Mouse (Mus musculus) gastrocnemius, postnatal 36 days (tissue): Measurements from ENCODE around the gene Phf12. TPM values are rescaled to one million over a fixed set of nuclear protein-coding genes. Genes with fewer than 3 reads are reported as not detected.
"Not testable (repeated sequence)": the region's sequence is repeated elsewhere in the genome, so short reads cannot be mapped to it uniquely, and the experiment has no call there.

Experiments
- DNase-seq, 2 experiments: peaks; one replicate each; pipeline ENCODE4 v3.0.0; 2022
- intact Hi-C: fragments of 180-260 bp; cut with DNase I; formaldehyde crosslinking; loops from one replicate; pipeline ENCODE4 v1.15.1; 2025
- total RNA-seq, 2 experiments: library from RNA; stranded (reverse); gene quantifications; 2 replicates each; pipeline ENCODE4 v1.2.3; 2021

The Phf12 gene
- total RNA-seq, 2 experiments from 2014 or later, result 10.7 to 14.1 TPM

DNA sequence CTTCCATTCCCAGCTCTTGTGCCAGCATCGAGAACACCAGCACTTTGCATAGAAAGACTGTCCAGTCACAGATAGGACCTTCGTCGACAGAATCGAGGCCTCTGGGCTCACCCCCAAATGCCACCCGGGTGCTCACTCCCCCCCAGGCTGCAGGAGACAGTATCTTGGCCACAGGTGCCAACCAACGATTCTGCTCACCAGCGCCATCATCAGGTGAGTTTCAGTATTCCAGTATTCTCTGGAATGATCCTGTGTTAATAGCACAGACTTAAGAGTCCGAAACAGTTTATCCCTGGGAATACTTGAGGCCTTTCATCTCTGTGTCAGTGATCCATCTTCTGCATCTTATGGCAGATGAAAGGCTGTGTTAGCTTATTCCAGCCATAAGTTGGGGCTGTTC lies 41.1 kb downstream of the Phf12 start:
- intact Hi-C loops, result no loop called here

DNA sequence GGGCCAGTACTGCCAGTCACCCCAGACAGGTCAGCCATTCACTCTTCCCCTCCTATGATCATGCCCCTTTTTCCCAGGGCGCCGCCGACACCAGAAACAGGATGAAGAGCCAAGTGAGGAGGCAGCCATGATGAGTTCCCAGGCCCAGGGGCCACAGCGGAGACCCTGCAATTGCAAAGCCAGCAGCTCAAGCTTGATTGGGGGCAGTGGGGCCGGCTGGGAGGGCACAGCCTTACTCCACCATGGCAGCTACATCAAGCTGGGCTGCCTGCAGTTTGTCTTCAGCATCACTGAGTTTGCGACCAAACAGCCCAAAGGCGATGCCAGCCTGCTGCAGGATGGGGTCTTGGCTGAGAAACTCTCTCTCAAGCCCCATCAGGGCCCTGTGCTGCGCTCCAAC lies 46.7 kb downstream of the Phf12 start:
- intact Hi-C loops, result no loop called here
- DNase-seq, result no peak

More for the DNA sequence above, 41.1 kb downstream of the Phf12 start:
- no peak for DNase-seq

DNA sequence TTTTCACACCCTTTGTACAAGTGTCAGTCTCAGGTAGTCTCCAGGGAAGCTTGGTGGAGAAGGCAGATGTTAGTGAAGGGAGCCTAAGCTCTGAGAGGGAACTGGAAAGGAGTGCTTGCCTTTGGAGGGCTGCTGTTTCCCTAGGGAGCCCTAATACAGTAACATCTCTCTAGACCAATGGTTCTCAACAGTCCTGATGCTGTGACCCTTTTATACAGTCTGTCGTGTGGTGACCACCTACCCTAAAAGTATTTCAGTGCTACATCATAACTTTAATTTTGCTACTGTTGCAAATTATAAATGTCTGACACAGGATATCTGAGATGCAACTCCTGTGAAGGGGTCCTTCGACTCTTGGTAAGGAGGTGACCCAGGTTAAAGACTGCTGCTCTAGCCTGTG lies 48.0 kb downstream of the Phf12 start:
- no peak for DNase-seq
- intact Hi-C loops, result no loop called here

DNA sequence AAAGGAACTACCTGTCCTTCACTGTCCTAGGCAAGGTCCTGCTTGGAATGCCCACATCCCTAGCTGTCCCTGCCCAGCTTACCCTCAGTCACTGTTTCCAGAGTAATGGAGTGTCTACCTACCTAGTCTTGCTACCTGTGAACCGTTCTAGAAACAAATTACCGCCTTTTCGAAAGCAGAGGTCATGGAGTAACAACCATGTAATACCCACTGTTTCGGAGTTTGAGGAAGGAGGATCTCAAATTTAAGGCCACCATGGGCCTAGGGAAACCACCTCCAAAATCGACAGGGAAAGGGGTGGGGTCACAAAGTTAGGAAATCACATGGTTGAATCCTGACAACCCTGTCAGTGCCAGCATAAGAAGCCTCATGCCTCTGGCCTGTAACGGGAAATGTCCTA lies 48.8 kb downstream of the Phf12 start:
- intact Hi-C loops, result no loop called here
- no peak for DNase-seq

DNA sequence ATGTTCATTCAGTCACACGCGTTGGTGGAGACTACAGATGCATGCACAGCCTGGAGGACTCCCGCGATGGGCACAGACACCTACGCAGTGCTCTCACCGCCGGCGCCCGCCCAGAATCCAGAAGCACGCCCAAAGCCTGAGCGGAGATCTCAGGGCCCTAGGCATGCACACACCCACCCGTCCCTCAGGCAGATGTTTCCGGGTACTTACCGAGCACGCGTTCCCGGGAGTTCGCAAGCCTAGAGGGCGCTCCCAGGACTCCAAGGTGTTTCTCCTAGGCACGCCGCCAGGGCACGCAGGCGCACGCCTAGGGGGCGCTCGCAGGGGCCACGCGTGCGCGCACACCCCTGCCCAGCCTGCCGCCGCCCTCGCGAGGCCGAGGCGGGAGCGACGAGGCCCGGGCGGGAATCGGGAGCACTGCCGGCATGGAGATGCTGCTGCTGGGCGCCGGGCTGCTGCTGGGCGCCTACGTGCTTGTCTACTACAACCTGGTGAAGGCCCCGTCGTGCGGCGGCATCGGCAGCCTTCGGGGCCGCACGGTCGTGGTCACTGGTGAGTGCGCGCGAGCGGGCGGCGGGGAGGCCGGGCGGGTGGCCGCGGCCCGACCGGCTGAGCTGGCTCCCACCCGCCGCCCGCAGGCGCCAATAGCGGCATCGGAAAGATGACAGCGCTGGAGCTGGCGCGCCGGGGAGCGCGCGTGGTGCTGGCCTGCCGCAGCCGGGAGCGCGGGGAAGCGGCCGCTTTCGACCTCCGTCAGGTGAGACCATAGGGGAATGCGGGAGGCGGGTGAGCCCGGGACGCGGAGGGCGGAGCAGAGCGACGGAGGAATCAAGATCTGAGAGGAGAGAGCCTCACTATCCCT lies 49.6 kb downstream of the Phf12 start, which contains the start of gene Dhrs13:
Gene Dhrs13, plus strand, starts transcription at position 334 of the 862 bp plus-strand sequence.
- peak; percentile 85 for DNase-seq
- intact Hi-C loops, result no loop called here

DNA sequence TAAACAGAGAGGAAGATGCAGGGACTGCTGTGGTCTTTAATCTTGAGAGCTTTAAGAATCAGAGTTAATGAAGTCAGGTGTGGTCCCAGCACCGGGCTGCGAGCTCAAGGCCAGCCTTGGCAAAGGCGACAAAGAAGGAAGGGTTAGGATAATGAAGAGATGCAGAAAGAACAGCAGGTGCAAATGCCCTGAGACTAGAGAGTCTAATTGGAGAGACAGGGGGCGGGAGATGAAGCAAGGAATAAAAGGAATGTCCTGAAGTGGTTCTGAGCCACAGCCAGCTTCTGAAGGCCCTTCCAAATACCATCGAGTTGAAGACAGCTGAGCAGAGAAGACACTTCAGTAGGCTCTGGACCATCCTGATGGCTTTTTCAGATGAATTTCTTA lies 50.2 kb downstream of the Phf12 start:
- intact Hi-C loops, result no loop called here
- no peak for DNase-seq

DNA sequence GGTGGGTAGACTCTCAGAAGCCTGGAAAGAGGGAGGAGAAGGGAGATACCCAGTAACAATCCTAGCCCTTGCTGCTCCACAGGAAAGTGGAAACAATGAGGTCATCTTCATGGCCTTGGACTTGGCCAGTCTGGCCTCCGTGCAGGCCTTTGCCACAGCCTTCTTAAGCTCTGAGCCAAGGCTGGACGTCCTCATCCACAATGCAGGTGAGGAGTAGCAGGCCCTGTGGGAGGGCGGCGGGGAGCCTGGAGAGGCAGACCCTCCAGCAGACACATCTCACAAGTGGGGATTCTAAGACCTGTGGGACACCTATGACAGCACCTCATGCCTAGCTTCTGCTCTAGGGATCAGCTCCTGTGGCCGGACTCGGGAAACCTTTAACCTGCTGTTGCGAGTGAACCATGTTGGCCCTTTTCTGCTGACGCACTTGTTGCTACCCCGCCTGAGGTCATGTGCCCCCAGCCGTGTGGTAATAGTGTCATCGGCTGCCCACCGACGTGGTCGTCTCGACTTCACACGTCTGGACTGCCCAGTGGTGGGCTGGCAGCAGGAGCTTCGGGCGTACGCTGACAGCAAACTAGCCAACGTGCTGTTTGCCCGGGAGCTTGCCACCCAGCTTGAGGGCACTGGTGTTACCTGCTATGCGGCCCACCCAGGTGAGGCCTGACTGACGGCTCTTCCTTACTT lies 51.5 kb downstream of the Phf12 start:
- intact Hi-C loops, result no loop called here
- no peak for DNase-seq

DNA sequence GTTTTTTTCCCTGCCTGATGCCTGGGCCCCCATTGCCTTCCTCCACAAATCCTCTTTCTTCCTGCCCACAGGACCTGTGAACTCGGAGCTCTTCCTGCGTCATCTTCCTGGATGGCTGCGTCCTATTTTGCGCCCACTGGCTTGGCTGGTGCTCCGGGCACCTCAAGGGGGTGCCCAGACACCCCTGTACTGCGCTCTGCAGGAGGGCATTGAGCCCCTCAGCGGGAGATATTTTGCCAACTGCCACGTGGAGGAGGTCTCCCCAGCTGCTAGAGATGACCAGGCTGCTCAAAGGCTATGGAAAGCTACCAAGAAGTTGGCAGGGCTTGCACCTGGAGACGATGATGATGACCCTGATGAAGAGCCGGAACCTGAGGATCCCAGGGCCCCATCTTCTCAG lies 54.2 kb downstream of the Phf12 start:
- intact Hi-C loops, result loop anchor here (5.0 kb wide), 1 partner anchor 49 kb away; no protein-coding TSS in a partner anchor
- DNase-seq, result no peak

DNA sequence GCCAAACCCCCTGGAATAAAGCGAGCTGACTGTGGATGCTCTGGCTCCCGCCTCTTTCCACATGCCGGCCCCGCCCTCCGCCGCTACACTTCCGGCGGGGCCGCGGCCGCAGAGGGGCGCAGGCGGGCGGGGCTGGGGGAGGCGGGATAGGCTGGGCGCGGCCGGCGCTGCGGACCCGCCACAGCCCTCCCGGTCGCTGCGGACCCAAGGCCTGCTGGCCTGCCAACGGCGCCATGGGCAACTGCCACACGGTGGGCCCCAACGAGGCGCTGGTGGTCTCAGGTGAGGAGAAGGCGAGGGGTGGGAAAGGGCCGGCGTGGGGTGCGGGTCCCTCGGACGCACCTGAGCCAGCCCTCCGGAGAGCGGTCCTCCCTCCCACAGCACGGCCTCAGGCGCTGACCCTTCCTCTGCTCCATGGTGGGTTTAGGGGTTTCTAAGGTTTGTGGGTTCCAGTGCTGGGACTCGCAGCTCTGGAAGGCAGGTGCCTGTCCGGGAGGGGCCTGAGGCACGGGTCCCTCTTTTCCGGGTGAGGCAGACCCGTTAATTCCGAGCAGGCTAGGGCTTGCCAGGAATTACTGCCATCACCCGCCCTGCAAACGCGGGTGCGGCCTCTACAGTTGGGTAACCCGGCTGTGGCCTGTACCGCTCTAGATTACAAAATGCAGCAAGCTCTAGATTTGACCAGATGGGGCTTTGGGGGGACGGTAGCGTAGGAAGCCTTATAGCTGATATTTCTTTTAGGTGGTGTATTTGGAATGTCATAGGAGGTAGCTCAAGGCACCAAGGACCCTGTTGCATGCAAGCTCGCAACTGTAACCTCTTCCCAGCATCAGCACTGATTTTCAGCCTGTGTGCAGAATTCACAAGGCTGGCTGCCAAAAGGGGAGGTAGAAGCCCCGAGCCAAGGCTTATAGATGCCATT lies 55.5 kb downstream of the Phf12 start, which contains the start of gene Flot2:
Gene Flot2, plus strand, starts transcription at position 101 of the 922 bp plus-strand sequence.
- intact Hi-C loops, result loop anchor here (5.0 kb wide), 1 partner anchor 51 kb away; no protein-coding TSS in a partner anchor

DNA sequence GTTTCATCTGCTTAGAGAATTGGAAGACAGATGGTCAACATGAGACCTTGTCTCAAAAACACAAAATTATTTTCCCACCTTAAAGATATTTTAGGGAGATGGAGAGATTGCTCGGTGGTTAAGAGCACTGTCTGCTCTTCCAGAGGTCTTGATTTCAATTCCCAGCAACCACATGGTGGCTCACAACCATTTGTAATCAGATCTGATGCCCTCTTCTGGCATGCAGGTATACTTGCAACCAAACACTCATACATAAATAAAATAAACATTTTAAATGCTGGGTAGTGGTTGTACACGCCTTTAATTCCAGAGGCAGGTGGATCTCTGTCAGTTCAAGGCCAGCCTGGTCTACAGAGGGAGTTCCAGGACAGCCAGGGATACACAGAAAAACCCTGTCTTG lies 58.3 kb downstream of the Phf12 start:
- DNase-seq, result no peak
- intact Hi-C loops, result no loop called here

More for the DNA sequence above, 55.5 kb downstream of the Phf12 start, which contains the start of gene Flot2:
- peak; percentile 38 to 50 for DNase-seq

DNA sequence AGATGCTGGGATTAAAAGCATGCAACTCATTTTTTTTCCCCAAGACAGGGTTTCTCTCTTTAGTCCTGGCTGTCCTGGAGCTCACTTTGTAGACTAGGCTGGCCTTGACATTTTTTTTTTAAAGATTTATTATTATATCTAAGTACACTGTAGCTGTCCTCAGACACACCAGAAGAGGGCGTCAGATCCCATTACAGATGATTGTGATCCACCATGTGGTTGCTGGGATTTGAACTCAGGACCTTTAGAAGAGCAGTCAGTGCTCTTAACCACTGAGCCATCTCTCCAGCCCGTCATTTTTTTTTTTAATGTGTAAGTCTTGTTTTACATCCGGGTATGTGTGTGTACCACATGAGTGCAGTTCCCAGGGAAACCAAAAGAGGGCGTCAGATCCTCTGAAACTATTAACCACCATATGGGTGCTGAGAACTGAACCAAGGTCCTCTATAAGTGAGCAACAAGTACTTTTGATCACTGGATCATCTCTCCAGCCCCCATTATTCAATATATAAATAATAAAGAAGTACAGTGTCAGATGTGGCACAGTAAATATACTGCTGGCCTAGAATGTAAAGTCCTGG lies 59.8 kb downstream of the Phf12 start:
- intact Hi-C loops, DNase-seq: not testable (repeated sequence)

DNA sequence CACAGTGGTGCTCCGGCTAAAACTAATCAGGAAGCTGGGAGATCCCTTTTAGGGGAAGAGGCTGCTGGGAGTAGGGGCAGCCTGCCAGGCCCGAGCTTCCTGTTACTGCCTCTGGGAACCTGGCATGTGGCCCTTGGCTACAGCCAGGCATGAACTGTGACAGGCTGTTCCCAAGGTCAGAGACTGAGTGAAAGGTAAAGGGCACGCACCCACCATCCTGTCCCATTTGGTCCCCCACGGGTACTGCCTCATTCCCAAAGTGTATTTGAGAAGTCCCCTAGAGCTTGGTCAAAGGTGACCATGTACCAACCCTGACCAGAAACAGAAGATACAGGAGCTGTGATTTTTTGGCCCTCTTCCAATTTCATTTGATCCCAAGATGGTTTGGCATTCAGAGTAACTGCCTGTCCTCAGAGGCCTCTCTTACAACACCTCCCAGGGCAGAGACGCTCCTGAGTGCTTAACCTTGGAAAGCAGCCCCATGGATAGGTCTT lies 62.3 kb downstream of the Phf12 start:
- intact Hi-C loops, result no loop called here
- peak; percentile 82 to 86 for DNase-seq

DNA sequence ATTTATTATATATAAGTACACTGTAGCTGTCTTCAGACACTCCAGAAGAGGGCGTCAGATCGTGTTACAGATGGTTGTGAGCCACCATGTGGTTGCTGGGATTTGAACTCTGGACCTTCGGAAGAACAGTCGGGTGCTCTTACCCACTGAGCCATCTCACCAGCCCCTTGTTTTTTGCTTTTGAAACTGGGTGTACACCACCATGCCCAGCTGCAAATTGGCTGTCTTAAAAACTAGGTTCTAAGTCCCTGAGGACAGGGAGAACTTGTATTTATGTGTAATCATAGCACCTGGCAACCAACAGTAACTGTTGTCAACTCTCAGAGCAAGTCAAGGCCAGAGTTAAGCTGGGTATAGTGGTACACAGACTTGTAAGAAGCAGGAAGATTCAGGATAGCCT lies 66.1 kb downstream of the Phf12 start:
- DNase-seq, intact Hi-C loops: not testable (repeated sequence)

DNA sequence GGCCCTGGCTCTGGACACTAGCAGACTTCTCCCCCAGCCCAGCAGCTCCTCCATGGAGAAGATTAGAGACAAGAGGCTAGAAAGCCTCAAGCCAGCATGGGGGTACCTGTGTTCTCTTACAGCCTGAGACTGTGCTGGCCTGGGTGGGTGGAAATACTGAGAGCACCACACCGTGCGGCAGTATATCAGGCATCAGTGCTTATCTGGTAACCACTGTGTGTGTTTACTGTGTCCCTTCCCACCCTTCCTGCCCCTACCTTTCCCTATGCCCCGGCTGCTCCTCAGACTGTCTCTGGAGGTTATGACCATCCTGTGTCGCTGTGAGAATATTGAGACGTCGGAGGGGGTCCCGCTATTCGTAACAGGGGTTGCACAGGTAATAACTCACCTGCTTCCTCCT lies 70.5 kb downstream of the Phf12 start:
- intact Hi-C loops, result no loop called here
- no peak for DNase-seq

DNA sequence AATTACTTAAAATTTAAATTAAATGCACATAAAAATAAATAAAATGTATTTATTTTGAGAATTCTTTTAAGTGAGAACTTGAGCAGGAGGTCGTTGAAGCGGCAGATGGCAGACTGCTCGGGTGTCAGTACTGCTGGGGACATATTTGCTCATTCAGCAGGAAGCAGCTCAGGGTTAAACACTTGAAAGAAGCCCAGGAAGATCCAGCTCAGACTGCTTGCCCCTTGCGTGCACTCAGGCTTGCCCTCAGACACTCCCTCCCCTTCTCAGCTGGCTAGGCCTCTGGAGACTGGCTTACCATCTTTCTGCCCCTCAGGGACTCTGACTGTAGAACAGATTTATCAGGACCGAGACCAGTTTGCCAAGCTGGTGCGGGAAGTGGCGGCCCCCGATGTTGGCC lies 74.4 kb downstream of the Phf12 start:
- DNase-seq, result no peak
- intact Hi-C loops, result no loop called here

DNA sequence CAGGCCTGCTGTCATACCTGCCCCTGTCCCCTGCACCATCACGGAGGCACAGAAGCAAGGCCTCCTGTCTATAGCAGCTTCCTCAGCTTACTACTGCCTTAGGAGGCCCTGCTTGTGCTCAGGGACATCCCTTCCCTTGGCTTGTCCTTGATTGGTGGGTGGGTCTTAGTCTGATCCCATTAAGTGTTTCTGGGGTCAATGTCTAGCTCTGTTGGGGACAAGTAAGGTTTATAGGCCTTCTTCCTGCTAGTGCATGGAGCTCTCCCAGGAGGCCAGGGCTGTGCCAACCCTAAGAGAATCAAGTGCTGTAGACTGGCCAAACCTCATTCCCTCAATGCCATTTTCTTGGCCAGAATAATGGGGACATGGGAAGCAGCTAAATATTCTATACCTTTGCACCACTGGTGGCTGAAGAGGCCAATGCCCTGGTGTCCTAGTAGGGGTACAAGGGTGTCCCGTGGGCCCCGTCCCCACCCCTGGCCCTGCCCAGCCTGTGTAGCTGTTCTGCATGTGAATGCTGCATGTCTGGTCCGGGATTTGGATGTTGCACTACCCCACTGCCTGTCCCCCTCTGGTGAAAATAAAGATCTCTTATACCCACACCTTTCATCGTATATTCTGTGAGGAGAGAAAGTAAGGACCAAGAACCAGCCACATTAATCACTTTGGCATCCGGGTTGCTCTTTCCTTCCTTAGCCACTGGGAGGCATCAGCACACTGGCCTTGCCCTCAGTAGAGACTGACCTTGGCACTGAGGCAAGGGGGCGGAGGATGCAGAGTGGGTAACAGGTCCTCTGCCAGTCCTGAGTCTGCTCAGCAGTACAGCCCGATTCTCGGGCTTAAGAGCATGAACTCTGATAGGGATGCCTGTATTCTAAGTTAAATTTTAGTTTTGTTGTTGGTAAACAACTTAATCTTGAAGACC lies 77.5 kb downstream of the Phf12 start:
- DNase-seq, result peak; percentile 48 to 80
- intact Hi-C loops, result loop anchor here (2.0 kb wide), 1 partner anchor 119 kb away; no protein-coding TSS in a partner anchor

DNA sequence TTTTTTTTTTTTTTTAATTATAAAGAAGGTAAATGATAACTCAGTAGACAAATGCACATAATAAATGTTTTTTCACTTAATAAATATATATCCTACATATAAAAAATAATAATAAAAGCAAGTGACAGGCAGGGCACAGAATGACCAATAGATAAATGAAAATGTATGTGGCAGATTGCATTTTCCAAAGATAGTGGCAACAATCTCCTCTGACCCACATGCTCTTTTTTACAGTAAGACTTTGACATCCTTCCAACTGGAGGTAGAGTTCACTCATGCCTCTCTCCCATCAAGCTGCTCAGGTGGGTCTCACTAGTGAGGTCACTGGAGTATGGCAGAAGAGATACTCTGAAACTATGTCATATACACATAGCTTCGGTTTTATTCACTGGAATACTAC lies 80.0 kb downstream of the Phf12 start:
- intact Hi-C loops, result no loop called here
- DNase-seq, result no peak

DNA sequence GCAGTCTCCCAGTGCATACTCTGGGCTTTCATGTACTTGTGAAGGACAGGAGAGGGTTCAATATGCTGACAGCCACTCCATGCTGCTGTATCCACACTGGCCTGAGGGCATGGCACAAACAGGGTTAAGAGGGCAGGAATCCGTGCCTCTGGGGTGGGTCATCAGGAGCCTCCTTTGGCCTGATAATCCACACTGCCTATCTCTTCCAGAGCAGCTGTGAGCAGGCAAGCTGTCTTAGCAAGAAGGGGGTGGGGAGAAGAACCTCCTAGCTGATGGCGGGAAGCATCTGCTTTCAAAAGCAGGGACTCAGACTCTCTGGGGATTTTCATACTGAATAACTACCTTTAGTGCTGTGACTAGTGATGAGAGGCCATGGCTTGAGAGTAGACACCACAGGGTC lies 83.4 kb downstream of the Phf12 start:
- no peak for DNase-seq

DNA sequence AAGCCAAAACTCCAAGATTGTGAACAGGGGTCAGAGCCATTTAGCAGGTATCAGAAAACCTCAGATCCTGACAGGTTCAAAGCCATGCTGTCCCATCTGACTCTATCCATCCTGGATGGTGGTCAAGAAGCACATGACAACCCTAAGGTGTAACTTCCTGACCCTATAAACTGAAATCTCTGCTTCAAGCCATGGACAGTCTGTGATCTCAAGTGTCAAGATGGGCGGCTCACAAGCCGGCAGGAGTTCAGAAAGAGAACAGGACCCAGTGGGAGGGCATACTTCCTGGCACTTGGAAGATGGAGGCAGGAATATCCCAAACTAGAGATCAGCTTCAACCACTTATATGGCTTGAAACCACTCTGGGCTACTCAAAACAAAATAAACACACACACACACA lies 84.1 kb downstream of the Phf12 start:
- DNase-seq, result no peak
- intact Hi-C loops, result no loop called here

More for the DNA sequence above, 83.4 kb downstream of the Phf12 start:
- intact Hi-C loops, result no loop called here
